Mouse (Mus musculus): ENCODE data around the gene Dgkh. TPM values are rescaled to one million over a fixed set of nuclear protein-coding genes. Genes with fewer than 3 reads are reported as not detected.

Dgkh gene
- total and polyA plus RNA-seq, 2 experiments, result 0.24 to 1.8 TPM

DNA sequence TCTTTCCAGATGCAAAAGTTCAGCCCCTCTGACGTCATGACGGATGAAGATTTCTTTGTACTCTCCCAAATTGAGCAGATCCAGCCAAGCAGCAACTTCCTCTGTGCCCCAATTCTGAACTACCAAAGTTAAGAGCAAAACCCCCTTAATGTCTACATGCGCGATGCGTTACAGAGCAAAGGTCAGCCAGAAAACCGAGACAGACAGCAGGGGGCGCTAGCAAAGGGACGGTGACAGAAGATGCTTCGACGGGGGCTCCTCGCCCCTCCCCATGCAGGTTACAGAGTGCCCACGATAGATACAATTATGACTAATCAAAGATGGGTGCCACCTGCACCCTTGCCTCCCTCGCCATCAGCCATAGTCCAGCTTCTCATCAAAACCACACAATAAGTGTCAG lies 156.7 kb downstream of the Dgkh start:
- TF ChIP-seq POLR2A (IDR thresholded peaks at IDR 0.05; ENCODE audit: extremely low read depth, insufficient read depth, low read length) (no peak), CTCF (IDR thresholded peaks at IDR 0.05; ENCODE audit: low read depth, low read length) (no peak; the same call in 1 of the 2 replicates)
- Histone ChIP-seq H3K4me1 (ENCODE audit: control insufficient read depth, insufficient read depth, low read length) (no peaks in the 10 kb centered on the region), H3K27me3 (ENCODE audit: control insufficient read depth, insufficient read depth, low read length) (no peaks in the 10 kb centered on the region), H3K36me3 (ENCODE audit: control insufficient read depth, insufficient read depth, low read length) (no peaks in the 10 kb centered on the region; the same call in 1 of the 2 replicates), H3K9ac (ENCODE audit: low read depth, low read length) (no peak overlapping the region), H3K4me3 (ENCODE audit: insufficient read depth, low read depth, low read length) (no peak overlapping the region), H3K79me2 (ENCODE audit: control insufficient read depth, insufficient read depth, low read length) (no peaks in the 10 kb centered on the region), H3K27ac (replicated peaks; ENCODE audit: insufficient read depth, low read depth, low read length) (no peak overlapping the region)
- DNase-seq (ENCODE audit: extremely low read depth, low read depth, low spot score), result no peak
- WGBS, result 84% methylated on average over 13 of the region's 13 CpGs

DNA sequence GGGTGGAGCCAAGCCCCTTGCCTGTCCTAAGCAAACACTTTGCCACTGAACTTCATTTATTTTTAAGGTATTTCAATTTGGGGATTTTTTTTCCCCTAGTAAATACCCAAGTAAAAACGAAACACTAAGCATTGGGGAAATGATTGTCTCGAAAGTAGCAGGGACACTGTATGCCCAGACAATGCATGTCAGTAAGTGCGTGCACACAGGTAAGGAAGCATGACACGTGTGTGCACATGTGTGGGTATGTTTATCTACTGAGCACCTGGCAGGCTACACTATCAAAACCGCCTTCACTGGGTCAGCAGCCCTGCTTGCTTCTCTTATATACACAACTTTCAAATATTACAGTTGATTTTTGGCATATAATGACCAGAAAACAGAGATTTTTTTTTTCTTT lies 164.2 kb downstream of the Dgkh start:
- no peaks in the 10 kb centered on the region for H3K27me3 ChIP-seq (ENCODE audit: control insufficient read depth, insufficient read depth, low read length)
- H3K9ac ChIP-seq (ENCODE audit: low read depth, low read length), result no peak overlapping the region
- H3K79me2 ChIP-seq (ENCODE audit: control insufficient read depth, insufficient read depth, low read length), result no peaks in the 10 kb centered on the region
- no peak overlapping the region for H3K4me3 ChIP-seq (ENCODE audit: insufficient read depth, low read depth, low read length)
- DNase-seq (ENCODE audit: extremely low read depth, low read depth, low spot score), result no peak
- 97% methylated on average over 5 of the region's 5 CpGs for WGBS
- no peak for TF ChIP-seq POLR2A (IDR thresholded peaks at IDR 0.05; ENCODE audit: extremely low read depth, insufficient read depth, low read length)
- no peak for TF ChIP-seq CTCF (IDR thresholded peaks at IDR 0.05; ENCODE audit: low read depth, low read length)
- no peak overlapping the region for H3K27ac ChIP-seq (replicated peaks; ENCODE audit: insufficient read depth, low read depth, low read length)
- no peaks in the 10 kb centered on the region for H3K4me1 ChIP-seq (ENCODE audit: control insufficient read depth, insufficient read depth, low read length)
- peaks cover 2% of the 10 kb centered on the region; the same call in 1 of the 2 replicates for H3K36me3 ChIP-seq (ENCODE audit: control insufficient read depth, insufficient read depth, low read length)

DNA sequence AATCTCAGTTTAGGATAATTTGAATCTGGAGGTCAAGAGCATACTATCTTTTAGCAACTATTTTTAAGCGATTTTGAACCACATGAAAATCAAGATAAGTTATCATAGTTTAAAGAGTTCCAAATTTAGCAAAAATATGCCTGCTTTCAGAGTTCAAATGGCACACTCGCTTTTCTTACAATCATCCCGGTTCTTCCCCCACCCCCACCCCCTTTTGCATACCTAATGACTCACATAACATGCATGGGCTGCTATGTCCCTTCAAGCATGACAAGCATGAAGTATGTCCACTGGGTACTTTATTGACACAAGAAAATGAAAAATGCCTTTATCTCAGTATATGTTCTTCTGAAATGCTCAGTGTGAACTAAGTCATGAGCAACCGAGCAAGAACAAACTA lies 166.1 kb downstream of the Dgkh start:
- H3K4me3 ChIP-seq (ENCODE audit: insufficient read depth, low read depth, low read length), result no peak overlapping the region
- H3K27ac ChIP-seq (replicated peaks; ENCODE audit: insufficient read depth, low read depth, low read length), result no peak overlapping the region
- no peaks in the 10 kb centered on the region for H3K27me3 ChIP-seq (ENCODE audit: control insufficient read depth, insufficient read depth, low read length)
- TF ChIP-seq POLR2A (IDR thresholded peaks at IDR 0.05; ENCODE audit: extremely low read depth, insufficient read depth, low read length) (no peak), CTCF (IDR thresholded peaks at IDR 0.05; ENCODE audit: low read depth, low read length) (no peak)
- H3K9ac ChIP-seq (ENCODE audit: low read depth, low read length), result no peak overlapping the region
- H3K79me2 ChIP-seq (ENCODE audit: control insufficient read depth, insufficient read depth, low read length), result no peaks in the 10 kb centered on the region
- H3K4me1 ChIP-seq (ENCODE audit: control insufficient read depth, insufficient read depth, low read length), result no peaks in the 10 kb centered on the region
- WGBS, result 88% methylated on average over 4 of the region's 4 CpGs
- DNase-seq (ENCODE audit: extremely low read depth, low read depth, low spot score), result no peak
- H3K36me3 ChIP-seq (ENCODE audit: control insufficient read depth, insufficient read depth, low read length), result peaks cover 2% of the 10 kb centered on the region; the same call in 1 of the 2 replicates

DNA sequence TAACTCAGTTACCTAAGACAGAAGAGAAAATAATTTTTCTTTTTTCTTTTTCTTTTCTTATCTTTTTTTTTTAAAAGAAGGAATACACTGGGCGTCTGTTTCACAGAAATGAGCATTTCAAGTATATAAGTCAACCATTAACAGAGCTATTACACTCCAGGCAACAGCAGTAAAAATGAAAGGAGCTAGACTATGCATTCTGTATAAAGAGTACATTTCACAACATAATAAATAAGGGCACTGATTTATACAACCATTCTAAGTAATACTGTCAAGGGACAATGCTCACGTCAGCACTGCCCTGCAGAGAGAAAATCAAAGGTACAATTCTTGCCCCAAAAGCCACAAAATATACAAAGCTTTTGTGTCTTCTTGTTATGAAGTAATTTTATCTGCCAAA lies 168.3 kb downstream of the Dgkh start:
- Histone ChIP-seq H3K27me3 (ENCODE audit: control insufficient read depth, insufficient read depth, low read length) (no peaks in the 10 kb centered on the region), H3K4me1 (ENCODE audit: control insufficient read depth, insufficient read depth, low read length) (no peaks in the 10 kb centered on the region), H3K27ac (replicated peaks; ENCODE audit: insufficient read depth, low read depth, low read length) (no peak overlapping the region), H3K36me3 (ENCODE audit: control insufficient read depth, insufficient read depth, low read length) (0 out of 2 replicates have a peak, but pooled peaks cover 2% of the 10 kb centered on the region), H3K79me2 (ENCODE audit: control insufficient read depth, insufficient read depth, low read length) (no peaks in the 10 kb centered on the region), H3K4me3 (ENCODE audit: insufficient read depth, low read depth, low read length) (no peak overlapping the region), H3K9ac (ENCODE audit: low read depth, low read length) (no peak overlapping the region)
- WGBS, result 81% methylated on average over 2 of the region's 2 CpGs
- TF ChIP-seq CTCF (IDR thresholded peaks at IDR 0.05; ENCODE audit: low read depth, low read length), result no peak
- TF ChIP-seq POLR2A (IDR thresholded peaks at IDR 0.05; ENCODE audit: extremely low read depth, insufficient read depth, low read length), result no peak
- no peak for DNase-seq (ENCODE audit: extremely low read depth, low read depth, low spot score)

DNA sequence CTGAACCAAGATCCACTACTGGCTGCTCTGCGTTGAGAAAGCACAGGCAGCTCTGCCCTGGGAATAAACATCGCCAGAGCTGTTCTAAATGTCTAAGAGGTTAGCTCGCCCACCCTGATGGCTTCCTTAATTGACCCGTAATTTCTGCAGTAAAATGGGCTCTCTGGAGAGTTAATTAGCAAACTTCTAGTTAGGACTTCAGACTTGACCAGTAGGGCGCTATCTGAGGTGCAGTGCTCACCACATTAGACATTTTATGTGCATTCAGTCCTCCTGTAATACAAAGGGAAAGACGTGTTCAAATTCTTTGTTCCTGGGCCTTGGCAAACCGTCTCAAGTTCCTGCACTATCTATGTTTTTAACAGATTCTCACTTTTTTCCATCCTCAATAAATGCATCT lies 169.4 kb downstream of the Dgkh start:
- no peaks in the 10 kb centered on the region for H3K4me1 ChIP-seq (ENCODE audit: control insufficient read depth, insufficient read depth, low read length)
- H3K27me3 ChIP-seq (ENCODE audit: control insufficient read depth, insufficient read depth, low read length), result no peaks in the 10 kb centered on the region
- DNase-seq (ENCODE audit: extremely low read depth, low read depth, low spot score), result no peak
- no peak overlapping the region for H3K4me3 ChIP-seq (ENCODE audit: insufficient read depth, low read depth, low read length)
- TF ChIP-seq CTCF (IDR thresholded peaks at IDR 0.05; ENCODE audit: low read depth, low read length), result no peak
- TF ChIP-seq POLR2A (IDR thresholded peaks at IDR 0.05; ENCODE audit: extremely low read depth, insufficient read depth, low read length), result no peak
- H3K36me3 ChIP-seq (ENCODE audit: control insufficient read depth, insufficient read depth, low read length), result 0 out of 2 replicates have a peak, but pooled peaks cover 2% of the 10 kb centered on the region
- H3K9ac ChIP-seq (ENCODE audit: low read depth, low read length), result no peak overlapping the region
- no peak overlapping the region for H3K27ac ChIP-seq (replicated peaks; ENCODE audit: insufficient read depth, low read depth, low read length)
- H3K79me2 ChIP-seq (ENCODE audit: control insufficient read depth, insufficient read depth, low read length), result no peaks in the 10 kb centered on the region
- 93% methylated on average over 7 of the region's 7 CpGs for WGBS

DNA sequence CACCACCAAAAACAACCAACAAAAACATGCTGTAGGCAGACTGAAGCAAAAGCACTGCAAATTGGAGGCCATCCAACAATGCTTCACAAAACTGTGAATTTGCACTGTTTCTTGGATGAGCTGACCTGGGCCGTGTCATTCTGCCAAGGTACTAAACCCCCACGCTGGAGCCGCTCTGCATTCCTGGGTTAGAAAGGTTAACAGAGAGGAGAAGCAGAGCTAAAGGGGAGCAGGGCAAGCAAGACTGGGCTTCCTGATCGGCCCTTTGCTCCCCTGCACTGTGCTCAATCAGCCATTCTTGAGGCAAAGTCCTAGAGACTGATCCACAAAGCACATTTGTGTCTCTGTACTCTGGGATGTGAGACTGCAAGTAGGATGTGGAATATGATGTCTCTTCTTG lies 170.5 kb downstream of the Dgkh start:
- H3K79me2 ChIP-seq (ENCODE audit: control insufficient read depth, insufficient read depth, low read length), result no peaks in the 10 kb centered on the region
- no peak overlapping the region for H3K4me3 ChIP-seq (ENCODE audit: insufficient read depth, low read depth, low read length)
- H3K27ac ChIP-seq (replicated peaks; ENCODE audit: insufficient read depth, low read depth, low read length), result no peak overlapping the region
- H3K27me3 ChIP-seq (ENCODE audit: control insufficient read depth, insufficient read depth, low read length), result no peaks in the 10 kb centered on the region
- H3K9ac ChIP-seq (ENCODE audit: low read depth, low read length), result no peak overlapping the region
- no peak for DNase-seq (ENCODE audit: extremely low read depth, low read depth, low spot score)
- 68% methylated on average over 4 of the region's 4 CpGs for WGBS
- no peaks in the 10 kb centered on the region for H3K36me3 ChIP-seq (ENCODE audit: control insufficient read depth, insufficient read depth, low read length)
- H3K4me1 ChIP-seq (ENCODE audit: control insufficient read depth, insufficient read depth, low read length), result no peaks in the 10 kb centered on the region
- no peak for TF ChIP-seq POLR2A (IDR thresholded peaks at IDR 0.05; ENCODE audit: extremely low read depth, insufficient read depth, low read length)
- no peak for TF ChIP-seq CTCF (IDR thresholded peaks at IDR 0.05; ENCODE audit: low read depth, low read length)
